Mouse (Mus musculus) megakaryocyte-erythroid progenitor cell, adult 5-6 weeks (primary cell): ENCODE results near the gene Ncoa5. TPM values are rescaled to one million over a fixed set of nuclear protein-coding genes. Genes with fewer than 3 reads are reported as not detected.

ENCODE experiments used
- ATAC-seq: replicated peaks from 2 replicates; pipeline ENCODE4 v1.8.0; 2016; ENCODE audit warnings: mild to moderate bottlenecking, inconsistent platforms; ENCODE audit not compliant: severe bottlenecking, poor library complexity, low FRiP score, low TSS enrichment
- total RNA-seq, 2 experiments: library from RNA; stranded (forward) in 1 of 2; stranded (reverse) in 1 of 2; fragments of 200-1000, 215-1000 nt in 1 of 2; fragments of >200 nt in 1 of 2; fragmentation: Nextera tagmentation in 1 of 2; gene quantifications; 2 replicates each; pipeline ENCODE4 v1.2.3; 2014 to 2017

Gene Ncoa5
- total RNA-seq, 2 experiments from 2014 or later, result 38.4 to 41.2 TPM

- no peak for ATAC-seq
Measured at GRCm38 (mm10) chr2:164997721-164998428, 36.8 kb downstream of the Ncoa5 start.

GRCm38 (mm10) chr2:164996848-164997720 lies 37.6 kb downstream of the Ncoa5 start:
- ATAC-seq, result no peak

DNA sequence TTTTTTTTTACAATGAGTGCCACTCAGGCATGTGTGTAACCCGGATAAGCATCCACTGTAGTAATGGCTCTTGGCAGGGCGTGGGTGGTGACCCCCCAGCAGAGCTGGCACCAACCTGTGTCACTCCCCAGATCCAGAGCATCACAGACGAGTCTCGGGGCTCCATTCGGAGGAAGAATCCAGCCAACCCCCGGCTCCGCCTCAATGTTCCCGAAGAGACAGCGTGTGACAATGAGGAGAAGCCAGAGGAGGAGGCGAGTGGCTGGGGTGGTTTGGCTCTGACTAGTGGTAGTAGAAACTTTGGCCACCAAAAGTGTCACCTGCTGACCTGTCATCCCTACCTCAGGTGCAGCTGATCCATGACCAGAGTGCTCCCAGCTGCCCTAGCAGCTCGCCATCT lies 38.7 kb downstream of the Ncoa5 start:
- no peak for ATAC-seq

DNA sequence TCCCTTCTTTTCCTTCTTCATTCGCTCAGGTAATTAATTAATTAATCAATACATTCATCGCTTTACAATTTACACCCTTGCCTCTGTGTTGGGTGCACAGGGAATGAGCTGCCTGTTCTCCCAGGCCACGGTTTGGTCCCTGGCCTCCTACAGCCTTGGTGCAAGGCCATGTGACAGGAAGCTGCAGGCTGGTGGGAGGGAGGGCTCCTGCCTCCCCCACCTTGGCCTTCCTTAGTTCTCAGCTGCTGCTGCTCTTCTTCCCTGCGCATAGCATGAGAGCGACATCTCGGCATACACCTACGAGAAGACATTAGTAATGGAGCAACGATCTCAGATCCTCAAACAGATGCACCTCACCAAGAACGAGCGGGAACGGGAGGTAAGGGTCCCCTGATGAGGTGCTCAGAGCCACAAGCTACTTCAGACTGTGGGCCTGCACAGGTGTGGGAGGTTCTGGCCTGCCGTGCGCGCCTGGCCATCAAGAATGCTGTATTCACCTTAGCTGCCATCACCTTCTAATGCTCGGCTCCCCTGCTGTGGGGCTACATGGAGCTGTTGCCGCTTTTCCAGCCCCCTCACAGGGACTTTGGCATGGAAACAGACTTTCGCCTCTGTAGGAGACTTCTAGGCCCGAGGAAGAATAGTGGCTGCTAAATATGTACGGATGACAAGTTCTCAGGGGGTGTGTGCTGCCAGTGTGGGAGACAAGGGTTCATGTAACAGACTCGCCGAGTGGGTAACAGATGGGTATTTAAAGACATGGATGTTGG lies 39.8 kb downstream of the Ncoa5 start:
- ATAC-seq, result no peak

GRCm38 (mm10) chr2:164994156-164994555 lies 40.5 kb downstream of the Ncoa5 start:
- ATAC-seq, result no peak

- ATAC-seq, result peak; percentile 68
Measured at GRCm38 (mm10) chr2:164991808-164992207, 42.9 kb downstream of the Ncoa5 start.

DNA sequence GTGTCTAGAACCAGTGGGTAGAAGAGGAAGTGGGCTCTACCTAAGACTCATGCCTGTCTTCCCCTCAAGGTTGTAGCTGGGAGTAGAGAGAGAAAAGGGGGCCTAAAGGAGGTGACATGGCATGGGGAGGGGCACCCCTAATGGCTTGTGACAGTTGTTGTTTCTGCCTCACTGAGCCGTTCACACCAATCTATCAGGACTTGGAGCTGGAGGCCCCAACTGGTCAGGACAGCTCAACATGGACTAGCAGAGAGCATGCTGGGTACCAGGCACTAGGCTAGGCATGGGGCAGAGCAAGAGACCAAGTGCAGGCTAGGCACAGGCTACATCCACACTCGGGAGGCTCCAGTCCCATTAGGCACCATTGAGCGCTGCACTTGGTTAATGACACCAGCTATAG lies 43.6 kb downstream of the Ncoa5 start:
- ATAC-seq, result no peak

- no peak for ATAC-seq
Measured at GRCm38 (mm10) chr2:164988777-164989176, 45.9 kb downstream of the Ncoa5 start.

GRCm38 (mm10) chr2:164986371-164987027 lies 48.2 kb downstream of the Ncoa5 start:
- no peak for ATAC-seq

DNA sequence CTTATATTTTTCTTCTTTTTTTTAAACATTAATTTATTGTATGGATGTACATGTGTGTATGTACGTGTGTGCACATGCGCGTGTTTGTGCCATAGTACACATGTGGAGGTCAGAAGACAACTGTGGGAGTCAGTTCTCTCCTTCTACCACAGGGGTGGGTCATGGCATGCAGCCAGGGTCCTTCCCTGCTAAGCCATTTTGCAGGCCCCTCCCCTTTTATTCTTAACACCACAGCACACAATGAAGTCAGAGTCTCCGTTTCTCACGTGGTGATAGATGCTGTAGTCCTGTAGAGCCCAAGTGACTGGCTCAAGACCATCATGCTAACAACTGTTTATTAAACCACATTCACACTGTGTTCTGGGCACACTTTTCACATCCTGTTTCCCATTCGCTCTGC lies 48.7 kb downstream of the Ncoa5 start:
- no peak for ATAC-seq

GRCm38 (mm10) chr2:164979749-164980148 lies 54.9 kb downstream of the Ncoa5 start:
- ATAC-seq, result peak; percentile 65

DNA sequence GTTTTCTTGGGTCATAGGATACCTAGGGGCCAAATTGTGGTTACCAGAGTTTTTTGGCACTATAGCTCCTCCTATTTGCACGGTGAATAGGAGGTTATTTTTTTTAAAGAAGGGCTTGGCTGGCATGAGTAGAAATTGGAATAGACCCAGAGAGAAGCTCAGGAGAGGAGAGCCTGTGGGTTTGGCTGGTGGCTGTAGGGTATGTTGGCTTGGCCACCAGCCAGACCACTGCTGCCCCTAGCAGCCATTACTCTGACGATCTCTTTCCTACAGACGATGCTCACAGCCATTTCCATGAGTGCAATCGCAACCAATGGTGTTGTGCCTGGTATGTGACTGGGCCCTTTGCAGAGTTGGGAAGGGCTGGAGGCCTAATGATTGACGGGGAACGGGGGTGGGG lies 59.1 kb downstream of the Ncoa5 start:
- ATAC-seq, result no peak

GRCm38 (mm10) chr2:164972646-164973045 lies 62.0 kb downstream of the Ncoa5 start:
- ATAC-seq, result no peak

- ATAC-seq, result no peak
Measured at GRCm38 (mm10) chr2:164970631-164971196, 64.0 kb downstream of the Ncoa5 start.

DNA sequence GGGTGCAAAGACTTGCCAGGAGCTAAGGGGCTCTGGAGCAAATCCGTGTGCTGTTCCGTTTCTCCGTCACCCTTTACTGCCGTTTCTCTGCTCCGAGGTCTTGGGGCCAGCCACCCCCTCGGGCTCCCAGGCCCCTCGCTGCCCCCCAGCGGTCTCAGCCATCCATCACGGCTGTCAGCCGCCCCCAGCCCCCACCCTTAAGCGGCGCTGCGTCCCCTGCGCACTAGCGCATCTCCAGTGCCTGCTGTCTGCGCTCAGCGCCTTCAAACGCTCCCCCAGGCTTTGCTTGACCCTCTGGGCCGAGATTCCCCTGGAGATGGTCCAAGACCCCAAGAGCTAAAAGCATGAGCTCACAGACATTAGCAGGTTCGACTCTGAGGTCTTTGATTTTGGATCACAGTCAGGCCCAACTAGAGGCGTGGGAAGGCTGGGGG lies 65.3 kb downstream of the Ncoa5 start:
- ATAC-seq, result no peak

DNA sequence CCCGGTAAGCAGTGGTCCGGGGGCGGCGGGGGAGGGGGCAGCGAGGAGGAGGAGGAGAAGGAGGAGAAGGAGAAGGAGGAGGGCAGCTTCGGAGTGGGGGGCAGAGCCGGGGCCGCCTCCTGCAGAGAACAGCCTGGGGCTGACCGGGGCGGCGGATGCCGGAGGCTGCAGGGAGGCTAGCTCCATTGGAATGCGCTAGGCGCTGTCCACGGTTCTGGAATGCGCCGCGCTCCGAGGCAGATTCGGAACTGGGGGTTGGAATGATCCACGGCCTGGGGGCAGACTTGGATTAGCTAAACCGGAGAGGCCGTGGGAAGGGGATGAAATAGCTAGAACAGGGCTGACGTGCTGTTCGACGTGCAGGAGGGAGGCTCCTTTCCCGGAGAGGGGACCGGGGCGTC lies 66.2 kb downstream of the Ncoa5 start:
- peak; percentile 71 for ATAC-seq

DNA sequence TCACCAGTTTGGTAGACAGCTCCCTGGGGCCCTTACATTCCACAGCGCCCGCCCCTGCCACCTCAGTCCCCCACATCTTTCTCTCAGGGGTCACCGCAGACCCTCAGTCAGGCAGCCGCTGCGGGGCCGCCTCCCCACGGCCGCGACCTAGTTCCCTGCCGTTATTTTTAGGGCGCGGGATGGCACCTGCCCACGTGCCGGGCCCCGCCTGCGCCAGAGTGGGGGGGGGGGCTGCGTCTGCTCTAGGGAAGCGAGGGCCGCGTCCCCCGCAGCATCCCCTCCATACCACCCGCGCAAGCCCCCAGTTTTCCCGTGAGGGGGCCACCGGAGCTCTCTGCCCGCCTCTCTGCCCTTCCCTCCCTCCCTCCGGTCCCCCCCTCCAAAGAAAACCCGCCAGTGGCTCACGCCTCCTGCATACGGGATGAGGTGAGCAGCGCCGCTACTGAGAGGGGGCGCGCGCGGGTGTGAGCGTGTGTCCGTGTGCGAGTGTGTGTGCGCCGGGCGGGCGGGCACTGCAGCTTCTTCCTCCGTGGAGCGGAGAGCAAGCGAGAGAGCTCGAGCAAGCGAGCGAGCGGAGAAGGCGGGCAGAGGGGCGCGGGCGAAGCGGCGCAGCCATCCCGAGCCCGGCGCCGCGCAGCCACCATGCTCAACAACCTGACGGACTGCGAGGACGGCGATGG lies 66.8 kb downstream of the Ncoa5 start:
- no peak for ATAC-seq

GRCm38 (mm10) chr2:164967193-164967592 lies 67.5 kb downstream of the Ncoa5 start:
- no peak for ATAC-seq

- no peak for ATAC-seq
Measured at GRCm38 (mm10) chr2:164966381-164966780, 68.3 kb downstream of the Ncoa5 start.
